In the genomic region with DNA sequence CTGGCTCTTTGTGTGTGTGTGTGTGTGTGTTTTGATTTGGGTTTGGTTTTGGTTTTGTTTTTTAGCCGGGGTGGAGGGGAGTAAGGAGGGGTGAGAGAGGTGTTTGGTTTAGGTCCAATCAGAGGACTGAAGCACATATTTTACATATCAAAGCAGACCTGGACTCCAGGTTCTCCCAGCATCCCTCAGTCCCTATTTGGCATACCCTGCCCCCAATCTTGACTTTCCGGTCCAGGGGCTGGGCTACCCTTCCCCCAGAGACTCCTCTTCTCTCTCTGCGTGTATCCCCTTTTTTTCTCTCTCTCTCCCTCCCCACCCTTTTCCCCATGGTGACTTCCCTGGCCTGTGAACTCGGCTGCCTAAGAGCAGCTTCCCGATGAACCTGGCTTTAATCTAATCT, we compare ENCODE assay signal across 36 mouse cellular contexts. TPM values are rescaled to one million over a fixed set of nuclear protein-coding genes. Genes with fewer than 3 reads are reported as not detected.
DNase-seq lines count a peak whose midpoint lies in the region; ATAC-seq and TF ChIP-seq lines count a peak whose summit lies in the region.
"Had no signal": no experiment of that assay in that cellular context is flagged by ENCODE, and none has a peak within 500 bp of the region (broad histone marks: within the 10 kb centered on the region; RNA-seq: fewer than 3 reads in every experiment).

No protein-coding gene starts in this region.

- no peak for DNase-seq in heart, embryonic 10.5 days (ENCODE audit: low spot score)
- DNase-seq in heart, adult 2 months = no peak
- no peak for DNase-seq in heart, postnatal 4 days
- DNase-seq in ES-CJ7 (ENCODE audit: low read depth, low spot score) = peak; percentile 92
- DNase-seq in right cerebral cortex, postnatal 10 days (ENCODE audit: low spot score in 2 of 2) = no peak
- no peak for DNase-seq in limb, embryonic 10.5 days (ENCODE audit: low spot score)
- DNase-seq: adrenal gland, adult 8-10 months; cerebellum, adult 2 months; cerebellum, postnatal 14 days; gastrocnemius, postnatal 25 days; kidney, adult 18-20 months; kidney, postnatal 25 days; lung, embryonic 14.5 days; lung, postnatal 14 days; spleen, adult 18-20 months; thymus, adult 2 months; thymus, postnatal 36 days had no signal

- peaks cover 21% of the 10 kb centered on the region for H3K4me1 ChIP-seq in heart, embryonic 10.5 days
- peaks cover 2% of the 10 kb centered on the region; the same call in 1 of the 2 replicates for H3K4me1 ChIP-seq in heart, adult 2 months (ENCODE audit: control insufficient read depth, insufficient read depth, low read length)
- 0 out of 2 replicates have a peak, but pooled peaks cover 4% of the 10 kb centered on the region for H3K4me1 ChIP-seq in heart, embryonic 15.5 days (replicated peaks)
- peaks cover 11% of the 10 kb centered on the region for H3K4me1 ChIP-seq in limb, embryonic 10.5 days
- H3K4me1 ChIP-seq: hindbrain, embryonic 15.5 days; kidney, embryonic 15.5 days; liver, embryonic 15.5 days; midbrain, embryonic 15.5 days had no signal

- H3K4me3 ChIP-seq in heart, embryonic 10.5 days = no peak overlapping the region
- H3K4me3 ChIP-seq in heart, adult 2 months = no peak overlapping the region
- H3K4me3 ChIP-seq in heart, embryonic 15.5 days = no peak overlapping the region
- no peak overlapping the region for H3K4me3 ChIP-seq in limb, embryonic 10.5 days
- H3K4me3 ChIP-seq: hindbrain, embryonic 10.5 days; hindbrain, embryonic 15.5 days; kidney, embryonic 15.5 days; limb, embryonic 12.5 days; liver, embryonic 15.5 days; midbrain, embryonic 15.5 days; neural tube, embryonic 15.5 days had no signal

- no peaks in the 10 kb centered on the region for H3K79me2 ChIP-seq in heart, adult 2 months (replicated peaks; ENCODE audit: control insufficient read depth, insufficient read depth, low read length)

- TF ChIP-seq CTCF in heart, adult 2 months (IDR thresholded peaks at IDR 0.05) = no peak

- H3K4me2 ChIP-seq in heart, embryonic 15.5 days = peak overlapping the region; percentile 5; the same call in 1 of the 2 replicates
- H3K4me2 ChIP-seq: hindbrain, embryonic 15.5 days; kidney, embryonic 15.5 days; limb, embryonic 12.5 days; liver, embryonic 15.5 days; lung, embryonic 14.5 days; midbrain, embryonic 15.5 days; neural tube, embryonic 15.5 days had no signal

- intact Hi-C loops in heart, adult 2 months (cut with DNase I) = no loop called here

- ATAC-seq in heart, embryonic 15.5 days (replicated peaks; ENCODE audit: insufficient number of reproducible peaks, insufficient read depth, low FRiP score, low read depth) = no peak
- ATAC-seq: CD4-positive, CD25-positive, alpha-beta regulatory T cell, adult 4 months; forebrain, embryonic 14.5 days; midbrain, embryonic 15.5 days had no signal

- H3K36me3 ChIP-seq in heart, embryonic 10.5 days = no peaks in the 10 kb centered on the region
- no peaks in the 10 kb centered on the region for H3K36me3 ChIP-seq in heart, adult 2 months (ENCODE audit: control insufficient read depth, insufficient read depth, low read length)
- H3K36me3 ChIP-seq in heart, embryonic 15.5 days = no peaks in the 10 kb centered on the region
- no peaks in the 10 kb centered on the region for H3K36me3 ChIP-seq in limb, embryonic 10.5 days
- H3K36me3 ChIP-seq: hindbrain, embryonic 10.5 days; hindbrain, embryonic 15.5 days; kidney, embryonic 15.5 days; limb, embryonic 12.5 days; liver, embryonic 15.5 days; midbrain, embryonic 15.5 days; neural tube, embryonic 15.5 days had no signal

- no peaks in the 10 kb centered on the region for H3K9me3 ChIP-seq in heart, embryonic 10.5 days
- H3K9me3 ChIP-seq in heart, embryonic 15.5 days (replicated peaks) = no peaks in the 10 kb centered on the region
- no peaks in the 10 kb centered on the region for H3K9me3 ChIP-seq in limb, embryonic 10.5 days (replicated peaks)
- H3K9me3 ChIP-seq: hindbrain, embryonic 10.5 days; hindbrain, embryonic 15.5 days; kidney, embryonic 15.5 days; limb, embryonic 12.5 days; liver, embryonic 15.5 days; midbrain, embryonic 15.5 days; neural tube, embryonic 15.5 days had no signal

- no peak overlapping the region for H3K9ac ChIP-seq in heart, adult 2 months (ENCODE audit: low read depth, low read length)
- H3K9ac ChIP-seq in heart, embryonic 15.5 days = no peak overlapping the region
- H3K9ac ChIP-seq: hindbrain, embryonic 15.5 days; kidney, embryonic 15.5 days; limb, embryonic 12.5 days; liver, embryonic 15.5 days; lung, embryonic 14.5 days; midbrain, embryonic 15.5 days; neural tube, embryonic 15.5 days had no signal

- no peak for TF ChIP-seq EP300 in heart, adult 2 months (IDR thresholded peaks at IDR 0.05; ENCODE audit: insufficient read depth, low read depth, low read length)

- no peaks in the 10 kb centered on the region for H3K27me3 ChIP-seq in heart, embryonic 10.5 days (ENCODE audit: insufficient read depth, poor library complexity, severe bottlenecking)
- H3K27me3 ChIP-seq in heart, adult 2 months (ENCODE audit: control insufficient read depth, insufficient read depth, low read length) = 0 out of 2 replicates have a peak, but pooled peaks cover 1% of the 10 kb centered on the region
- no peaks in the 10 kb centered on the region for H3K27me3 ChIP-seq in heart, embryonic 15.5 days
- no peaks in the 10 kb centered on the region for H3K27me3 ChIP-seq in limb, embryonic 10.5 days (ENCODE audit: low read depth, poor library complexity, severe bottlenecking)
- H3K27me3 ChIP-seq: hindbrain, embryonic 15.5 days; kidney, embryonic 15.5 days; limb, embryonic 12.5 days; liver, embryonic 15.5 days; midbrain, embryonic 15.5 days; neural tube, embryonic 15.5 days had no signal

- H3K27ac ChIP-seq in heart, embryonic 10.5 days = 0 out of 2 replicates have a peak overlapping the region, but pooled peaks have one; percentile 7
- no peak overlapping the region for H3K27ac ChIP-seq in heart, adult 2 months
- H3K27ac ChIP-seq in heart, embryonic 15.5 days = no peak overlapping the region
- no peak overlapping the region for H3K27ac ChIP-seq in limb, embryonic 10.5 days
- H3K27ac ChIP-seq: hindbrain, embryonic 10.5 days; hindbrain, embryonic 15.5 days; kidney, embryonic 15.5 days; limb, embryonic 12.5 days; liver, embryonic 15.5 days; midbrain, embryonic 15.5 days; neural tube, embryonic 15.5 days had no signal

- WGBS in heart, embryonic 10.5 days = 12% methylated on average over 5 of the region's 5 CpGs
- 23% methylated on average over 5 of the region's 5 CpGs for WGBS in heart, adult 2 months
- 21% methylated on average over 5 of the region's 5 CpGs for WGBS in heart, embryonic 15.5 days
- WGBS in limb, embryonic 10.5 days = 22% methylated on average over 5 of the region's 5 CpGs

- no peak for TF ChIP-seq POLR2A in heart, adult 2 months (IDR thresholded peaks at IDR 0.05; ENCODE audit: insufficient read depth, low read depth, low read length)

RNA-seq across cellular contexts. Expression of a gene that starts 31.4 kb away (rescaled TPM):
- 0.06 and 0.07 TPM in 2 replicates for polyA plus RNA-seq in heart, embryonic 10.5 days (2016; fragmentation: Nextera tagmentation; extraction: Ambion mirVana)
- total RNA-seq in heart, adult 2 months (2021) = not detected
- polyA plus RNA-seq in heart, adult 2 months (2012; rRNA removed) = not detected in 2 replicates
- polyA plus RNA-seq in heart, embryonic 15.5 days (2015; fragmentation: Nextera tagmentation; extraction: Ambion mirVana) = not detected in 2 replicates
- not detected for total RNA-seq in heart, postnatal 4 days (2021)
- not detected in 2 replicates for polyA plus RNA-seq in limb, embryonic 10.5 days (2016; fragmentation: Nextera tagmentation; extraction: Ambion mirVana)
- total RNA-seq: adrenal gland, adult 8-10 months; adrenal gland, postnatal 4 days; gastrocnemius, postnatal 25 days; layer of hippocampus, adult 18-20 months; layer of hippocampus, postnatal 10 days; left cerebral cortex, adult 18-20 months; left cerebral cortex, postnatal 14 days; liver, adult 2 months had no signal
- polyA plus RNA-seq: CD4-positive, CD25-positive, alpha-beta regulatory T cell, adult 4 months; cerebellum, adult 2 months; embryonic facial prominence, embryonic 11.5 days; forebrain, embryonic 14.5 days; heart, embryonic 16.5 days; hindbrain, embryonic 10.5 days; hindbrain, embryonic 15.5 days; intestine, embryonic 14.5 days; kidney, embryonic 15.5 days; limb, embryonic 12.5 days; liver, adult 2 months; lung, embryonic 14.5 days; midbrain, embryonic 15.5 days; neural tube, embryonic 15.5 days; thymus, adult 2 months had no signal

RNA-seq across cellular contexts. Expression of a gene that starts 38.1 kb away (rescaled TPM):
- polyA plus RNA-seq in heart, embryonic 10.5 days (2016; fragmentation: Nextera tagmentation; extraction: Ambion mirVana) = 0.20 and 0.27 TPM in 2 replicates
- total RNA-seq in heart, adult 2 months (2021) = not detected
- 0.06 and 0.18 TPM in 2 replicates for polyA plus RNA-seq in heart, adult 2 months (2012; rRNA removed)
- polyA plus RNA-seq in heart, embryonic 15.5 days (2015; fragmentation: Nextera tagmentation; extraction: Ambion mirVana) = 0.24 and 0.28 TPM in 2 replicates
- total RNA-seq in heart, postnatal 4 days (2021) = under 1 TPM; 0.12 to 0.23 TPM
- polyA plus RNA-seq in limb, embryonic 10.5 days (2016; fragmentation: Nextera tagmentation; extraction: Ambion mirVana) = 0.14 and 0.18 TPM in 2 replicates
- total RNA-seq: gastrocnemius, postnatal 25 days; liver, adult 2 months had no signal
- polyA plus RNA-seq: CD4-positive, CD25-positive, alpha-beta regulatory T cell, adult 4 months; intestine, embryonic 14.5 days; liver, adult 2 months had no signal

RNA-seq across cellular contexts. Expression of a gene that starts 40.0 kb away (rescaled TPM):
- polyA plus RNA-seq in heart, embryonic 10.5 days (2016; fragmentation: Nextera tagmentation; extraction: Ambion mirVana) = 65.1 and 80.8 TPM in 2 replicates
- 10 to 100 TPM; 27.4 to 30.2 TPM for total RNA-seq in heart, adult 2 months (2021)
- 16.9 and 25.6 TPM in 2 replicates for polyA plus RNA-seq in heart, adult 2 months (2012; rRNA removed)
- 35.1 and 44.4 TPM in 2 replicates for polyA plus RNA-seq in heart, embryonic 15.5 days (2015; fragmentation: Nextera tagmentation; extraction: Ambion mirVana)
- total RNA-seq in heart, postnatal 4 days (2021) = 10 to 100 TPM; 35.0 to 37.4 TPM
- 100 and 121 TPM in 2 replicates for polyA plus RNA-seq in limb, embryonic 10.5 days (2016; fragmentation: Nextera tagmentation; extraction: Ambion mirVana)
